Mouse (Mus musculus): ENCODE results near the gene Hist3h2ba. TPM values are rescaled to one million over a fixed set of nuclear protein-coding genes. Genes with fewer than 3 reads are reported as not detected.

Hist3h2ba gene
- polyA plus RNA-seq (2011; ENCODE audit: insufficient read length, low read depth, missing spikeins) = not detected in 2 replicates

DNA sequence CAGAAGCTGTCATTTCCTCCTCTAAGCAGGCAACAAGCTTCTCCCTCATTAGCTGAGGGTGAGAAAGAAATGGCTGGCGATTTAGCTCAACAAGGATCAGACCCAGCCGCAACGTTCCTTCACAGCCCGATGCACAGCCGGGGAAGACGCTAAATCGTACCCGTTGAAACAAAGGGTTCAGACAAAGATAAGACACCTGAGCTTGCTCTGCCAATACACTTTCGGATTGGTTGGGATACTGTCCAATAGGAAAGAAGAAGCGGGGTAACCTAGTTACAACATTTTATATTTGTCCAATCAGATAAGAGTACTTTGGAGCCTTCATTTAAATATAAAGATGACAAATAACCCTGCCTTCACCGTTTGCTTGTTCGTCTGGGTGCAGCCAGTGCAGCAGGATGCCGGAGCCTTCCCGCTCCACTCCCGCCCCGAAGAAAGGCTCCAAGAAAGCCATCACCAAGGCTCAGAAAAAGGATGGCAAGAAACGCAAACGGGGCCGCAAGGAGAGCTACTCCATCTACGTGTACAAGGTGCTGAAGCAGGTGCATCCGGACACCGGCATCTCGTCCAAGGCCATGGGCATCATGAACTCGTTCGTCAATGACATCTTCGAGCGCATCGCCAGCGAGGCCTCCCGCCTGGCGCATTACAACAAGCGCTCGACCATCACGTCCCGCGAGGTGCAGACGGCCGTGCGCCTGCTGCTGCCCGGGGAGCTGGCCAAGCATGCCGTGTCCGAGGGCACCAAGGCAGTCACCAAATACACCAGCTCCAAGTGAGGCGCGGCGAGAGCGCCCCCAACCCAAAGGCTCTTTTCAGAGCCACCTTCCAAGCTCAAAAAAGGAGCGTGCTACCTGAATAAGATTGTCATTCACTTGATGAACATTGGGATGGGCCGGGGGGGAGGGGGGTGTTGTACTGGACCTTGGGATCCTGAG, at the start of gene Hist3h2ba:
Hist3h2ba (plus strand) TSS at position 379 of the 938 bp plus-strand sequence.
- peak within 1 kb of the TSS; percentile 34 for H3K4me3 ChIP-seq (ENCODE audit: insufficient read depth, low read length)
- H3K27ac ChIP-seq (ENCODE audit: insufficient read depth, low read length) = no peak within 1 kb of the TSS
- H3K4me1 ChIP-seq (ENCODE audit: control insufficient read depth, insufficient read depth, low read length) = no peaks in the 10 kb centered on the region
- TF ChIP-seq CTCF (IDR thresholded peaks at IDR 0.05; ENCODE audit: borderline replicate concordance, insufficient read depth, low read length) = no peak

DNA sequence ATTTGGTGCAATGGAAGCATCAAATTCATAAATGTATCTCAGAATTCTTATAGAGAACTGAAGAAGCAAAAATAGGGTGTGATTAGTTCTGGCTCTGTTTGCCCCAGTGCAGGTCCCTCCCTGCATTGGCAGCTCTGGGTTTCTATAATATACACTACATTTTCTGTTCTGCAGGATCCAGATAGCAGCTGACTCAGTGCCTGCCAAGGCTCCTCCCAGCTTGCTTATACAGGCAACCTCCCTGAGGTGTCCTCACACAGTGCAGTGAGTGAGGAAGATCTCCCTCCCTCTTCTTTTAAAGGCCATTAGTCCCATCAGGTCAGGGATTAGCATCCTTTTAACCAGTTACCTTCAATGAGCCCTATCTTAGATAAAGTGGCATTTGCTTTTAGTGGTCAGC, 47.6 kb upstream of the Hist3h2ba start:
- H3K27ac ChIP-seq (ENCODE audit: insufficient read depth, low read length) = no peak overlapping the region
- TF ChIP-seq CTCF (IDR thresholded peaks at IDR 0.05; ENCODE audit: borderline replicate concordance, insufficient read depth, low read length) = no peak
- no peak for TF ChIP-seq POLR2A (IDR thresholded peaks at IDR 0.05; ENCODE audit: low read depth, low read length)
- no peak overlapping the region for H3K4me3 ChIP-seq (ENCODE audit: insufficient read depth, low read length)
- peaks cover 3% of the 10 kb centered on the region; the same call in 1 of the 2 replicates for H3K4me1 ChIP-seq (ENCODE audit: control insufficient read depth, insufficient read depth, low read length)

DNA sequence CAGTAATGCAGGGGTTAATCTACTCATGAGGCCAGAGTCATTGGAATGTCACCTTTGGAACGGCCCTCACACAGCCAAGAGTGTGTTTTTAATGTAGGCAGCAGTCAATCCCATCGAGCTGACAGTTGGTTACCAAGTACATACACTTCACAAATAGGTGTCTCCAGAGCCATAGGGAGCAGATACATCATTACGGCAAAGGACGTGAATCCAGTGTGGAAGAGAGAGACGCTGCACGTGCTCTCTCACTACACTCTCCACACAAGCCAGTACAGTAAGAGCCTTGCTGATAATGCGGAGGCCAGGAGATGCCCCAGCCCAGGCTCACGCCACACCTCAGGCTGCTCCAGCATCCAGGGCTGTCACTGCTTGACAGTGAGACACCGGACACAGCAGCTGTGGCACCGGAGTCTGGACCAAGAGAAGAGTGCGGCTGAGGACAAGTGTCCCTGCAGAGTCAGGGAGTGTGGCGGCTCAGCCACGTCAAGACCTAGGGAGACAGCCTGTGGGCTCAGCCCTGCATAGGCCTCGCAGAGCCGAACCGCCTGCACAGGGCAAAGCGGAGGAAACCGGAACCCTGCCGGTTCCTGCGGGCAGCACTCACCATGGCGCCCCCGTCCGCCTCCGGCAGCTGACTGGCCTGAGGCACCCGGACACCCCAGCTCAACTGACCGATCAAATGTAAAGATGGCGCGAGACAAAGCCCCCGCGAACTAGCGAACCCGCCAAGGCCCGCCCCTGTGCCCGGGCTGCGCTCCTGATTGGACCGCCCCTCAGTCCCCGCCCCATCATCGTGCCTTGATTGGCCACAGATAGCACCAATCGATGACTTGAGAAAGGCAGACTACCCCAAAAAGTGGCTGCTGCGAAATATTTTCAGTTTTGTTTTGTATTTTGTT, 45.0 kb upstream of the Hist3h2ba start, which contains the start of gene Zfp39:
Zfp39 (minus strand) TSS at position 715 of the 899 bp plus-strand sequence.
- Histone ChIP-seq H3K27ac (ENCODE audit: insufficient read depth, low read length) (peak within 1 kb of the TSS; percentile 10; the same call in 1 of the 2 replicates), H3K4me3 (ENCODE audit: insufficient read depth, low read length) (peak within 1 kb of the TSS; percentile 69)
- TF ChIP-seq CTCF (IDR thresholded peaks at IDR 0.05; ENCODE audit: borderline replicate concordance, insufficient read depth, low read length) (no peak), POLR2A (IDR thresholded peaks at IDR 0.05; ENCODE audit: low read depth, low read length) (peak; percentile 76)

DNA sequence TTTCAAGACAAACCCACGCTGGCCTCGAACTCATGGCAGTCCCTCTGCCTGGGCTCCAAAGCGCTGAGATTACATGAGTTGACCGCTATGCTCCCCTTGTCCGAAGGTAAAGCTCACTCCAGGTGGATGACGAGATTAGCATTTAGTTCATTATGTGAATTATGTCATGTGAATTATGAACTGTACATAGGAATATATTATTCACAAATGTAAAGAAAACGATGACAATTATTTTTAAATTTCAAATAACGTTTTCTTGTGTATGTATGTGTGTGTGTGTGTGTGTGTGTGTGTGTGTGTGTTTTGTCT, 44.4 kb upstream of the Hist3h2ba start:
- H3K4me1 ChIP-seq (ENCODE audit: control insufficient read depth, insufficient read depth, low read length) = peaks cover 3% of the 10 kb centered on the region; the same call in 1 of the 2 replicates
- peak overlapping the region; percentile 69 for H3K4me3 ChIP-seq (ENCODE audit: insufficient read depth, low read length)
- no peak overlapping the region for H3K27ac ChIP-seq (ENCODE audit: insufficient read depth, low read length)
- TF ChIP-seq POLR2A (IDR thresholded peaks at IDR 0.05; ENCODE audit: low read depth, low read length) = no peak
- TF ChIP-seq CTCF (IDR thresholded peaks at IDR 0.05; ENCODE audit: borderline replicate concordance, insufficient read depth, low read length) = no peak

More for the DNA sequence above, 45.0 kb upstream of the Hist3h2ba start, which contains the start of gene Zfp39:
- H3K4me1 ChIP-seq (ENCODE audit: control insufficient read depth, insufficient read depth, low read length) = peaks cover 3% of the 10 kb centered on the region; the same call in 1 of the 2 replicates

DNA sequence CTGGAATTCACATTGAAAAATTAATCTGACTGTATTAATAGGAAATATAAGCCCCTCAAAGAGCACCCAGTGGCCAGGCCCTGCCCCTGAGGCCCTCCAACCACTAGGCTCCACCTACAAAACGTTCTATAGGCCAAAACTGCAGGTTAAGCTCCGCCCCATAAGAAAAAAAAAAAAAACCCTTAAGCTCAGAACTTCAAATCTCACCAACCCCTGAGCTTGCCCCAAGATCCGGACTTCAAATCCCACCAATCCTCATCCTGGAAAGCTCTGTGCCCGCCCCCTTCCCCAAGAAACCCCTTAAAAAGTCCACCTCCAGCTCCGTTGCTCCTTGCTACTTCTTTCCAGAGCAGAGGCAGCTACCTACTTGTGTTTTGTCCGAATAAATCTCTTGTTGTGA, 43.9 kb upstream of the Hist3h2ba start:
- H3K4me1 ChIP-seq (ENCODE audit: control insufficient read depth, insufficient read depth, low read length) = peaks cover 3% of the 10 kb centered on the region; the same call in 1 of the 2 replicates
- TF ChIP-seq CTCF (IDR thresholded peaks at IDR 0.05; ENCODE audit: borderline replicate concordance, insufficient read depth, low read length) (no peak), POLR2A (IDR thresholded peaks at IDR 0.05; ENCODE audit: low read depth, low read length) (no peak)
- H3K4me3 ChIP-seq (ENCODE audit: insufficient read depth, low read length) = no peak overlapping the region
- H3K27ac ChIP-seq (ENCODE audit: insufficient read depth, low read length) = no peak overlapping the region

- Histone ChIP-seq H3K4me3 (ENCODE audit: insufficient read depth, low read length) (no peak overlapping the region), H3K27ac (ENCODE audit: insufficient read depth, low read length) (no peak overlapping the region), H3K4me1 (ENCODE audit: control insufficient read depth, insufficient read depth, low read length) (no peaks in the 10 kb centered on the region)
- TF ChIP-seq CTCF (IDR thresholded peaks at IDR 0.05; ENCODE audit: borderline replicate concordance, insufficient read depth, low read length) (no peak), POLR2A (IDR thresholded peaks at IDR 0.05; ENCODE audit: low read depth, low read length) (no peak)
These were observed 34.9 kb upstream of the Hist3h2ba start for GRCm38 (mm10) chr11:58913776-58914175.

DNA sequence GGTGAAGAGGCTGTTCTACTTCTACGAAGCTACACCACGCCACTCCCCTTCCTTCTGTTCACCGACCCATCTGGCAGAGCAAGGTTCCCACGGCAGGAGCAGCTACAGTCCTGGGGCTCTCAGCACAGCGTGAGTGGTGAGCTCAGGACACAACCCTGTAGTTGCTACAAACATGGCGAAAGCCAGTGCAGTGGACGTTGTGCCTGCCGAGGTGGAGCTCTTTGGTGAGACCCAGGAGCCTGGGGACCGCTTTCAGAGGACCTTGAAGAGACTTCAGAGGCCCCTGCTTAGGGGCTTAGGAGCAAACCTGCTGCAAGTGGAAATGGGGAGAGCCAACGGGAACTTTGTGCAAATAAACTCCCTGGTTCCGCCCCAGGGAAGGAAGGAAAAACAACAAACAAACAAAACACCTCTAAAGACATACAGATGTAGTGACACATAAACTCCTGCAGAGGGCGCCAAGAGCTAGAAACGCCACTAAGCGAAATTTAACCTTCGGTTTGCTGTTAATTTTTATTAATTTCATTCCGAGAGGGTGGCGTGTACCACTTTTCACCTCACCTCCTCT, 34.2 kb upstream of the Hist3h2ba start:
- no peak overlapping the region for H3K27ac ChIP-seq (ENCODE audit: insufficient read depth, low read length)
- no peaks in the 10 kb centered on the region for H3K4me1 ChIP-seq (ENCODE audit: control insufficient read depth, insufficient read depth, low read length)
- no peak overlapping the region for H3K4me3 ChIP-seq (ENCODE audit: insufficient read depth, low read length)
- no peak for TF ChIP-seq CTCF (IDR thresholded peaks at IDR 0.05; ENCODE audit: borderline replicate concordance, insufficient read depth, low read length)
- TF ChIP-seq POLR2A (IDR thresholded peaks at IDR 0.05; ENCODE audit: low read depth, low read length) = no peak

DNA sequence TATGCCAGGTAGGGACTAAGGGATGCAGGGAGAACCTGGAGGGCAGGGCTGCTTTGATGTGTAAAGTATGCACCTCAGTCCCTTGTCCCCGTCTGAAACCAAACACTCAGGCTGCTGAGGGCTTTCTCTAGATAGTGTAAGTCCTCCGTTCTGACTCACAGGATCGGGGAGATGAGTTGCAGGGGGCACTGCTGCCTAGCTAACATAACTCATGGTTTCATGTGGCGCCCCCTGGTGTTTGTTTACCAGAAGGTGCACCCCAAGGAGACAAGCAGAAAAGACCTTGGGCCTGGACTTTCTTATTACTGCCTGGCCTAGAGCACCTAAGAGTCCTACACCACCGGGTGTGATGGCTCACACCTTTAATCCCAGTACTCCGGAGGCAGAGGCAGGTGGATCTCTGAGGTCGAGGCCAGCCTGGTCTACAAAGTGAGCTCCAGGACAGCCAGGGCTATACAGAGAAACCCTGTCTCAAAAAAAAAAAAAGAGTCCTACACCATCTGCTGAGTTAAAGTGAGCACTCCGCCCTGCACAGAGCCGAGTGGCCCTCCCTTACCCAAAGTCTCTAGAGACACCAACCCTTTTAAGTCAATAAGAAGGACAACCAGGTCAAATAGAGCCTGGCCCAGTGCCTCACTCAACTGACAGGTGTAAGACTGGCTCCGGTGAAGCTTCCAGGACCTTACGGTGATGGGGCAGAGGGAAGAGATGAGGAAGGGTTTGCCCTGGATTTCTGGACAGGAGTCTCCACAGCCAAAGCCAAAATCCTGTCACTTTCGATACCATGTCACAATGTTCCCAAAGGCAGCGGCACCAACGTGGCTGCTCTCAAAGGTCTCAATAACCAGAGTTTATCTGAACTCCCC, 31.6 kb upstream of the Hist3h2ba start:
- Histone ChIP-seq H3K27ac (ENCODE audit: insufficient read depth, low read length) (no peak overlapping the region), H3K4me3 (ENCODE audit: insufficient read depth, low read length) (no peak overlapping the region), H3K4me1 (ENCODE audit: control insufficient read depth, insufficient read depth, low read length) (no peaks in the 10 kb centered on the region)
- no peak for TF ChIP-seq POLR2A (IDR thresholded peaks at IDR 0.05; ENCODE audit: low read depth, low read length)
- TF ChIP-seq CTCF (IDR thresholded peaks at IDR 0.05; ENCODE audit: borderline replicate concordance, insufficient read depth, low read length) = no peak
